Mouse (Mus musculus): ENCODE results near the gene Plekhg5. TPM values are rescaled to one million over a fixed set of nuclear protein-coding genes. Genes with fewer than 3 reads are reported as not detected.
A peak's percentile ranks its signal among the peaks of the same experiment; 100 is the strongest.

Gene Plekhg5
- polyA plus RNA-seq, 1 experiment, result 5.5 TPM

- Histone ChIP-seq H3K4me3 (replicated peaks) (no peak overlapping the region), H3K4me1 (peaks cover 43% of the 10 kb centered on the region), H3K27me3 (replicated peaks) (peaks cover 39% of the 10 kb centered on the region), H3K9me3 (peaks cover 3% of the 10 kb centered on the region), H3K36me3 (replicated peaks; ENCODE audit: low read length) (no peaks in the 10 kb centered on the region)
- TF ChIP-seq GATA1 (IDR thresholded peaks at IDR 0.05; ENCODE audit: borderline replicate concordance, low read length) (no peak), FLI1 (IDR thresholded peaks at IDR 0.05; ENCODE audit: low read length) (no peak)
These were observed 68.1 kb downstream of the Plekhg5 start for GRCm38 (mm10) chr4:152140441-152140840.

GRCm38 (mm10) chr4:152141521-152142135 lies 69.3 kb downstream of the Plekhg5 start:
- Histone ChIP-seq H3K4me3 (replicated peaks) (no peak overlapping the region), H3K36me3 (replicated peaks; ENCODE audit: low read length) (no peaks in the 10 kb centered on the region)

GRCm38 (mm10) chr4:152143632-152144031 lies 71.3 kb downstream of the Plekhg5 start:
- H3K36me3 ChIP-seq (replicated peaks; ENCODE audit: low read length), result no peaks in the 10 kb centered on the region
- no peak overlapping the region for H3K4me3 ChIP-seq (replicated peaks)
- peaks cover 3% of the 10 kb centered on the region for H3K9me3 ChIP-seq
- peaks cover 19% of the 10 kb centered on the region for H3K4me1 ChIP-seq
- peaks cover 63% of the 10 kb centered on the region for H3K27me3 ChIP-seq (replicated peaks)
- no peak for TF ChIP-seq GATA1 (IDR thresholded peaks at IDR 0.05; ENCODE audit: borderline replicate concordance, low read length)
- no peak for TF ChIP-seq FLI1 (IDR thresholded peaks at IDR 0.05; ENCODE audit: low read length)

More at GRCm38 (mm10) chr4:152141521-152142135, 69.3 kb downstream of the Plekhg5 start:
- no peak for TF ChIP-seq FLI1 (IDR thresholded peaks at IDR 0.05; ENCODE audit: low read length)
- no peak for TF ChIP-seq GATA1 (IDR thresholded peaks at IDR 0.05; ENCODE audit: borderline replicate concordance, low read length)
- H3K9me3 ChIP-seq, result peaks cover 3% of the 10 kb centered on the region
- H3K4me1 ChIP-seq, result peaks cover 31% of the 10 kb centered on the region
- peaks cover 45% of the 10 kb centered on the region for H3K27me3 ChIP-seq (replicated peaks)

GRCm38 (mm10) chr4:152145473-152145872 lies 73.2 kb downstream of the Plekhg5 start:
- peaks cover 15% of the 10 kb centered on the region for H3K4me1 ChIP-seq
- TF ChIP-seq FLI1 (IDR thresholded peaks at IDR 0.05; ENCODE audit: low read length) (no peak), GATA1 (IDR thresholded peaks at IDR 0.05; ENCODE audit: borderline replicate concordance, low read length) (no peak)

GRCm38 (mm10) chr4:152146033-152146827 lies 73.9 kb downstream of the Plekhg5 start:
- no peak for TF ChIP-seq FLI1 (IDR thresholded peaks at IDR 0.05; ENCODE audit: low read length)
- TF ChIP-seq GATA1 (IDR thresholded peaks at IDR 0.05; ENCODE audit: borderline replicate concordance, low read length), result no peak
- Histone ChIP-seq H3K4me3 (replicated peaks) (no peak overlapping the region), H3K36me3 (replicated peaks; ENCODE audit: low read length) (no peaks in the 10 kb centered on the region), H3K27me3 (replicated peaks) (peaks cover 82% of the 10 kb centered on the region), H3K4me1 (peaks cover 16% of the 10 kb centered on the region), H3K9me3 (peaks cover 3% of the 10 kb centered on the region)

More at GRCm38 (mm10) chr4:152145473-152145872, 73.2 kb downstream of the Plekhg5 start:
- peaks cover 82% of the 10 kb centered on the region for H3K27me3 ChIP-seq (replicated peaks)
- no peak overlapping the region for H3K4me3 ChIP-seq (replicated peaks)
- H3K9me3 ChIP-seq, result peaks cover 3% of the 10 kb centered on the region
- H3K36me3 ChIP-seq (replicated peaks; ENCODE audit: low read length), result no peaks in the 10 kb centered on the region

GRCm38 (mm10) chr4:152150546-152150945 lies 78.2 kb downstream of the Plekhg5 start:
- TF ChIP-seq FLI1 (IDR thresholded peaks at IDR 0.05; ENCODE audit: low read length) (no peak), GATA1 (IDR thresholded peaks at IDR 0.05; ENCODE audit: borderline replicate concordance, low read length) (no peak)
- H3K4me1 ChIP-seq, result peaks cover 51% of the 10 kb centered on the region

GRCm38 (mm10) chr4:152151451-152151965 lies 79.2 kb downstream of the Plekhg5 start:
- H3K36me3 ChIP-seq (replicated peaks; ENCODE audit: low read length), result no peaks in the 10 kb centered on the region
- H3K27me3 ChIP-seq (replicated peaks), result peaks cover 72% of the 10 kb centered on the region
- no peak for TF ChIP-seq GATA1 (IDR thresholded peaks at IDR 0.05; ENCODE audit: borderline replicate concordance, low read length)
- TF ChIP-seq FLI1 (IDR thresholded peaks at IDR 0.05; ENCODE audit: low read length), result no peak
- no peaks in the 10 kb centered on the region for H3K9me3 ChIP-seq
- H3K4me3 ChIP-seq (replicated peaks), result peak overlapping the region; percentile 85
- peaks cover 51% of the 10 kb centered on the region for H3K4me1 ChIP-seq

More at GRCm38 (mm10) chr4:152150546-152150945, 78.2 kb downstream of the Plekhg5 start:
- Histone ChIP-seq H3K4me3 (replicated peaks) (no peak overlapping the region), H3K9me3 (no peaks in the 10 kb centered on the region), H3K27me3 (replicated peaks) (peaks cover 79% of the 10 kb centered on the region), H3K36me3 (replicated peaks; ENCODE audit: low read length) (no peaks in the 10 kb centered on the region)

- peaks cover 51% of the 10 kb centered on the region for H3K4me1 ChIP-seq
- TF ChIP-seq GATA1 (IDR thresholded peaks at IDR 0.05; ENCODE audit: borderline replicate concordance, low read length), result no peak
- no peak for TF ChIP-seq FLI1 (IDR thresholded peaks at IDR 0.05; ENCODE audit: low read length)
- H3K9me3 ChIP-seq, result no peaks in the 10 kb centered on the region
- H3K27me3 ChIP-seq (replicated peaks), result peaks cover 67% of the 10 kb centered on the region
- H3K36me3 ChIP-seq (replicated peaks; ENCODE audit: low read length), result no peaks in the 10 kb centered on the region
- peak within 1 kb of the TSS; percentile 85 for H3K4me3 ChIP-seq (replicated peaks)
These were observed 79.8 kb downstream of the Plekhg5 start, which contains the start of gene Espn for GRCm38 (mm10) chr4:152151966-152152544. TSS of gene Espn (minus strand) at chr4:152152371.

GRCm38 (mm10) chr4:152153771-152154177 lies 81.5 kb downstream of the Plekhg5 start:
- H3K36me3 ChIP-seq (replicated peaks; ENCODE audit: low read length), result no peaks in the 10 kb centered on the region
- H3K4me3 ChIP-seq (replicated peaks), result peak overlapping the region; percentile 88
- peaks cover 66% of the 10 kb centered on the region for H3K4me1 ChIP-seq
- TF ChIP-seq FLI1 (IDR thresholded peaks at IDR 0.05; ENCODE audit: low read length) (no peak), GATA1 (IDR thresholded peaks at IDR 0.05; ENCODE audit: borderline replicate concordance, low read length) (no peak)
- H3K27me3 ChIP-seq (replicated peaks), result peaks cover 67% of the 10 kb centered on the region
- H3K9me3 ChIP-seq, result no peaks in the 10 kb centered on the region
